Mouse (Mus musculus) liver, postnatal 0 days (tissue): ENCODE data around the gene Nploc4.

Source experiments
- CTCF ChIP-seq: sonication (generic); IDR thresholded peaks from 2 replicates; pipeline ENCODE4 v1.5.1; 2016; ENCODE audit warnings: antibody characterized with exemption, low read depth
- EP300 ChIP-seq: IDR thresholded peaks from 2 replicates; pipeline ENCODE4 v1.6.1; 2016; ENCODE audit warnings: antibody characterized with exemption, low read depth, mild to moderate bottlenecking

DNA sequence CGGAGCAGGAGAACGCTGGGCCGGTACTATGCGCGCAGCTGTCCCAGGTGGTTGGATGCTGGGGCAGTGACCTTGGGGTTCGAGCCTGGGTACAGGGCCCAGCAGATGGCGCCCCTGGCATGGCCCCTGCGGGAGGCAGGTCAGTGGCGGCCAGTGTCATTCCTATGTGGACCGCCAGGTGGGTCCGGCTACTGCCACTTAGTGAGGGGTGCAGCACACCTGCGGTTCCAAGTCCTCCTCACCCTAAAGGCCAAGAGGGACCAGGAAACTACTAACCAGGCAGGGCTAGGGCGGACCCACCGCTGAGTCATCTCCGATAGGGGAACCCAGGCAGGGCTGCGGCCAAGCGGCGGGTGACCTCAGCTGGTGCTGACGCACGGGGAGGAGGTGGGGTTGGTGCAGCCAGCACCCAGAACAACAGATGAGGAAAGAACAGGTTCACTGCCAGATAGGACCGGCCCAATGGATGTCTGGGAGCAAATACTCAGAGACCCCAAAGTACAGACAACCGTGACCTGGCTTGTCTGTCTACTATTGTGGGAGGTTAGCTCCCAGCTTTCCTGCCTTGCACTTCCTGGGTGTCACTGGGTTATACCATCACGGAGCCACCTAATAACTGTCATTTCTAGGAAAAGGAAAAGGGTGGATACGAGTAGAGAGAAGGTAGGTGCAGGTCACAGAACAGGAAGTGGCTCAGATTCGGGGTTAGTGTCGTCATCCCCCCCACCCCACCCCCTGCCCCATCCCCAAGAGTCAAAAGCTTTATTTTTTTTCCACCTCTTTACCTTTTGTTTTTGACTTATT lies 83.8 kb downstream of the Nploc4 start:
- TF ChIP-seq CTCF, result peak; percentile 95
- peak; percentile 64; the same call in 1 of the 2 replicates for TF ChIP-seq EP300
